Mouse (Mus musculus) neural tube, embryonic 14.5 days (tissue): ENCODE measurements around the gene Mapk8ip2. TPM values are rescaled to one million over a fixed set of nuclear protein-coding genes. Genes with fewer than 3 reads are reported as not detected.

Experiments used
- ATAC-seq: fragments of 200-750 bp; cut with Nextera tagmentation; 2 replicates; pipeline ENCODE4 v1.8.0; 2017; ENCODE audit warnings: low read depth, mild to moderate bottlenecking, moderate TSS enrichment, moderate library complexity
- H3K27ac ChIP-seq: fragments of 300-500 bp; sonication (generic); 2 replicates; pipeline ENCODE4 v1.5.1; 2014; ENCODE audit warnings: low read depth, mild to moderate bottlenecking, control low read depth, low read length, moderate library complexity, mixed read lengths
- H3K27me3 ChIP-seq: fragments of 300-500 bp; sonication (generic); 2 replicates; pipeline ENCODE4 v1.6.1; 2014; ENCODE audit warnings: low read length; ENCODE audit not compliant: control insufficient read depth, insufficient read depth
- H3K36me3 ChIP-seq: fragments of 300-500 bp; sonication (generic); 2 replicates; pipeline ENCODE4 v1.6.1; 2014; ENCODE audit warnings: low read length, mixed read lengths; ENCODE audit not compliant: control insufficient read depth, insufficient read depth
- H3K4me1 ChIP-seq: fragments of 300-500 bp; sonication (generic); 2 replicates; pipeline ENCODE4 v1.6.1; 2014; ENCODE audit warnings: low read length; ENCODE audit not compliant: control insufficient read depth, insufficient read depth
- H3K4me2 ChIP-seq: fragments of 300-500 bp; sonication (generic); 2 replicates; pipeline ENCODE4 v1.6.1; 2014; ENCODE audit warnings: mild to moderate bottlenecking, low read depth, low read length, control low read depth
- H3K4me3 ChIP-seq: fragments of 300-500 bp; sonication (generic); 2 replicates; pipeline ENCODE4 v1.5.1; 2014; ENCODE audit warnings: low read depth, low read length, control low read depth, mixed read lengths
- H3K9ac ChIP-seq: fragments of 300-500 bp; sonication (generic); replicated peaks from 2 replicates; pipeline ENCODE4 v1.6.1; 2014; ENCODE audit warnings: low read depth, mild to moderate bottlenecking, control low read depth, low read length, mixed read lengths
- H3K9me3 ChIP-seq: fragments of 300-500 bp; sonication (generic); 2 replicates; pipeline ENCODE4 v1.6.1; 2016; ENCODE audit warnings: low read length; ENCODE audit not compliant: control insufficient read depth
- WGBS: fragments of 180-500 bp; shearing (Covaris S2); extraction: QIAGEN DNeasy Blood & Tissue Kit; methylation state at CpG from one replicate; pipeline ENCODE4 v1.1.7; 2014; 5-methylcytosine and 5-hydroxymethylcytosine counted together
- polyA plus RNA-seq: library from polyadenylated mRNA; unstranded; fragments of >200 nt; fragmentation: Nextera tagmentation; extraction: Ambion mirVana; gene quantifications from 2 replicates; pipeline ENCODE4 v1.2.1, GENCODE M21; 2014

Gene Mapk8ip2
- polyA plus RNA-seq, 1 experiment from 2014 or later, result 64.5 TPM

- H3K4me2 ChIP-seq, result no peak overlapping the region
- WGBS, result 85% methylated on average over 3 of the region's 3 CpGs
- no peaks in the 10 kb centered on the region for H3K36me3 ChIP-seq
- H3K9ac ChIP-seq, result no peak overlapping the region
- no peaks in the 10 kb centered on the region for H3K9me3 ChIP-seq
- no peaks in the 10 kb centered on the region for H3K27me3 ChIP-seq
- ATAC-seq, result no peak
- H3K27ac ChIP-seq, result no peak overlapping the region
- H3K4me3 ChIP-seq, result no peak overlapping the region
- H3K4me1 ChIP-seq, result 0 out of 2 replicates have a peak, but pooled peaks cover 3% of the 10 kb centered on the region
Measured at GRCm38 (mm10) chr15:89434136-89434535, 19.6 kb upstream of the Mapk8ip2 start.

- no peaks in the 10 kb centered on the region for H3K36me3 ChIP-seq
- H3K27me3 ChIP-seq, result no peaks in the 10 kb centered on the region
- no peak overlapping the region for H3K4me2 ChIP-seq
- H3K27ac ChIP-seq, result no peak overlapping the region
- WGBS, result 90% methylated on average over 5 of the region's 5 CpGs
- no peaks in the 10 kb centered on the region for H3K9me3 ChIP-seq
- 0 out of 2 replicates have a peak, but pooled peaks cover 3% of the 10 kb centered on the region for H3K4me1 ChIP-seq
- ATAC-seq, result no peak
- H3K9ac ChIP-seq, result no peak overlapping the region
- H3K4me3 ChIP-seq, result no peak overlapping the region
Measured at GRCm38 (mm10) chr15:89435878-89436277, 17.8 kb upstream of the Mapk8ip2 start.

- no peak overlapping the region for H3K4me3 ChIP-seq
- H3K27me3 ChIP-seq, result no peaks in the 10 kb centered on the region
- no peaks in the 10 kb centered on the region for H3K9me3 ChIP-seq
- H3K4me1 ChIP-seq, result no peaks in the 10 kb centered on the region
- no peak overlapping the region for H3K9ac ChIP-seq
- no peak for ATAC-seq
- 42% methylated on average over 8 of the region's 8 CpGs for WGBS
- H3K36me3 ChIP-seq, result no peaks in the 10 kb centered on the region
- no peak overlapping the region for H3K4me2 ChIP-seq
- H3K27ac ChIP-seq, result no peak overlapping the region
Measured at GRCm38 (mm10) chr15:89442486-89443070, 11.1 kb upstream of the Mapk8ip2 start.

DNA sequence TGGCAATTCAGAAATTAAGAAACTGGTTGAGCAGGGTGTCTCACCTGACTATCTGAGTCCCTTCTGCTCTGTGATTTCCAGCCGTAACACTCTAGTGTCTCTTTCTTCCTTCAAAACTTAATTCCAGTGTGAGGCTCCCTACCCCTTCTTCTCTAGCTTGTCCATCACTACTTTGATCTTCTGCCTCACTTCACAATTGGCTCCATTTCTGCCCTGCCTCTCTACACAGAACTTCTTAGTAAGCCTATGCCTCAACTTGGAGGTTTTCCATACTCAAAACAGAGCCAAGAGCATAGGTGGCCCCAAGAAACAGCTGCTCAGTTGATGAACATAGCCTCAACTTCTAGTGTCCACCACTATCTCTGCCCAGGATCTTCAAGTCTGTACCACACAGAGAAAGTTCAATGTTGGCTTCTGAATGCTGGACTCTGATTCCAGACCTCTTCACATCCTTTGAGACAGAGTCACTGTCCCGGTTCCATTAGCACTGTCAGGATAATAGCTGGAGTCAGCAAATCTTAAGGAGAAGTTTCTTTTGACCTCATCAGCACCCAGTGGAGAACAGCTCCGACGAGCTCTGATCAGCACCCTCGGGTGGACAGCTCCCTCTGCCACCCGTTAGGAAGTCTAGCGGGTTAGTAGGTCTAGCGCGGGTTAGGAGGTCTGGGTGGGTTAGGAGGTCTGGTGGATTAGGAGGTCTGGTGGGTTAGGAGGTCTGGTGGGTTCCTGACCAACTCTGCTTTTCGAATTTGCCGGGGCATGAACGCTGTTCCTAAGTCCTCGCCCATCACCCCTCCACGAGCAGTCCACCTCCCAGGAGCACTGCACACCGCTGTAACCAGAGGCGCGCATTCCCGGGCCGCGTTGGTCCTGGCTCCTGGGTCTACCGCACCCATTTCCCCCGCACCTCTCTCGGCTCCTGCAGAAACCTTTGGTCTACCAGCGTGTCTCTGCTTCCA lies 528 bp upstream of the Mapk8ip2 start:
- H3K27me3 ChIP-seq, result peaks cover 4% of the 10 kb centered on the region; the same call in 1 of the 2 replicates
- H3K9me3 ChIP-seq, result no peaks in the 10 kb centered on the region
- peak overlapping the region; percentile 86 for H3K27ac ChIP-seq
- peak; percentile 81 for ATAC-seq
- peaks cover 16% of the 10 kb centered on the region for H3K4me1 ChIP-seq
- WGBS, result 5% methylated on average over 24 of the region's 24 CpGs
- H3K4me3 ChIP-seq, result peak overlapping the region; percentile 71
- peak overlapping the region; percentile 86 for H3K9ac ChIP-seq
- peak overlapping the region; percentile 77 for H3K4me2 ChIP-seq
- H3K36me3 ChIP-seq, result peaks cover 16% of the 10 kb centered on the region

- Histone ChIP-seq H3K4me1 (peaks cover 16% of the 10 kb centered on the region), H3K27ac (0 out of 2 replicates have a peak overlapping the region, but pooled peaks have one; percentile 4), H3K36me3 (peaks cover 31% of the 10 kb centered on the region), H3K4me2 (peak overlapping the region; percentile 77), H3K9me3 (no peaks in the 10 kb centered on the region), H3K27me3 (peaks cover 4% of the 10 kb centered on the region; the same call in 1 of the 2 replicates), H3K4me3 (peak overlapping the region; percentile 71), H3K9ac (peak overlapping the region; percentile 86)
- peak; percentile 39; the same call in 1 of the 2 replicates for ATAC-seq
- WGBS, result 16% methylated on average over 5 of the region's 6 CpGs
Measured at GRCm38 (mm10) chr15:89454857-89455256, 1.1 kb downstream of the Mapk8ip2 start.

DNA sequence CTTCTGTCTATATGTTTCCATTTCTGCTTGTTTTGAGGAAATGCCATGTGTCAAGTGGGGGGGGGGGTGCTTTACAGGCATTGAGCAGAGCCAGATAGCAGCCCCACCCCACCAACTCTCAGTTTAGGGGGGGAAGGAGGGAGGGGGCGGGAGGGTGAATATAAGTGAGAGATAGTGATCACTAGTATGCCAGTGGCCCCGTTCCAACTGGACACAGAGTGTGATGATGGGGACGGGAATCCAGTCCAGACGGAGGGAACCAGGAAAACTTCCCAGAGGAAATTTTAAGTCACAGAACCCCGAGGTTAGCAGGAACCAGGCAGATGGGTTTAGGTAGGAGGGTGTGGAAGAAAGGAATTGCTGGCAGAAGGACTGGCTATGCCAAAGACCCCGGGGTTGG lies 1.9 kb downstream of the Mapk8ip2 start:
- peak overlapping the region; percentile 71 for H3K4me3 ChIP-seq
- no peak for ATAC-seq
- H3K9ac ChIP-seq, result peak overlapping the region; percentile 86; the same call in 1 of the 2 replicates
- H3K27ac ChIP-seq, result no peak overlapping the region
- H3K36me3 ChIP-seq, result peaks cover 37% of the 10 kb centered on the region
- H3K27me3 ChIP-seq, result peaks cover 4% of the 10 kb centered on the region; the same call in 1 of the 2 replicates
- H3K4me1 ChIP-seq, result peaks cover 16% of the 10 kb centered on the region
- WGBS, result 82% methylated on average over 6 of the region's 6 CpGs
- H3K4me2 ChIP-seq, result peak overlapping the region; percentile 77
- H3K9me3 ChIP-seq, result no peaks in the 10 kb centered on the region

DNA sequence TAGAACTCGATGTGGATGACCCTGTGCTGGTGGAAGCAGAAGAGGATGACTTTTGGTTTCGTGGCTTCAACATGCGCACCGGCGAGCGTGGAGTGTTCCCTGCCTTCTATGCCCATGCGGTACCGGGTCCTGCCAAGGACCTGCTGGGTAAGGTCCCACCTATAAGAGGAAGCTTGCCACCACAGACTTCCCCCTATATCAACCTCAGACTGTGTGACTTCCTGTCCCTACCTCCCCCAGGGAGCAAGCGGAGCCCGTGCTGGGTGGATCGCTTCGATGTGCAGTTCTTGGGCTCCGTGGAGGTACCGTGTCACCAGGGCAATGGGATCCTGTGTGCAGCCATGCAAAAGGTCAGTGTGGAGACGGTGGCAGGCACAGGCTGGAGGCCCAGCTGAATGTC lies 5.2 kb downstream of the Mapk8ip2 start:
- Histone ChIP-seq H3K9ac (no peak overlapping the region), H3K27me3 (no peaks in the 10 kb centered on the region), H3K4me2 (no peak overlapping the region), H3K4me3 (no peak overlapping the region), H3K27ac (no peak overlapping the region), H3K4me1 (peaks cover 16% of the 10 kb centered on the region), H3K9me3 (no peaks in the 10 kb centered on the region), H3K36me3 (peaks cover 51% of the 10 kb centered on the region)
- WGBS, result 93% methylated on average over 15 of the region's 15 CpGs
- ATAC-seq, result no peak

- H3K9ac ChIP-seq, result no peak overlapping the region
- H3K4me2 ChIP-seq, result no peak overlapping the region
- H3K4me1 ChIP-seq, result peaks cover 13% of the 10 kb centered on the region
- ATAC-seq, result no peak
- WGBS, result 91% methylated on average over 7 of the region's 7 CpGs
- H3K4me3 ChIP-seq, result no peak overlapping the region
- no peaks in the 10 kb centered on the region for H3K9me3 ChIP-seq
- H3K27ac ChIP-seq, result no peak overlapping the region
- no peaks in the 10 kb centered on the region for H3K27me3 ChIP-seq
- peaks cover 51% of the 10 kb centered on the region for H3K36me3 ChIP-seq
Measured at GRCm38 (mm10) chr15:89459821-89460220, 6.1 kb downstream of the Mapk8ip2 start.

GRCm38 (mm10) chr15:89460298-89460697 lies 6.6 kb downstream of the Mapk8ip2 start:
- no peak overlapping the region for H3K4me2 ChIP-seq
- H3K27ac ChIP-seq, result no peak overlapping the region
- H3K4me3 ChIP-seq, result no peak overlapping the region
- no peaks in the 10 kb centered on the region for H3K9me3 ChIP-seq
- H3K36me3 ChIP-seq, result peaks cover 51% of the 10 kb centered on the region
- no peaks in the 10 kb centered on the region for H3K27me3 ChIP-seq
- no peak overlapping the region for H3K9ac ChIP-seq
- ATAC-seq, result no peak
- 79% methylated on average over 10 of the region's 10 CpGs for WGBS
- H3K4me1 ChIP-seq, result peaks cover 9% of the 10 kb centered on the region
